Mouse (Mus musculus) bone marrow, adult 2 months (tissue): ENCODE measurements around the gene Sez6l2.

ENCODE experiments used
- CTCF ChIP-seq: fragments of 200-500 bp; IDR thresholded peaks from 2 replicates; pipeline ENCODE4 v1.5.1; 2011; ENCODE audit warnings: low read length, control low read depth; ENCODE audit not compliant: control insufficient read depth, insufficient read depth
- POLR2A ChIP-seq: fragments of 200-500 bp; IDR thresholded peaks from 2 replicates; pipeline ENCODE4 v1.6.1; 2011; ENCODE audit warnings: low read depth, mild to moderate bottlenecking, control low read depth, low read length, borderline replicate concordance; ENCODE audit not compliant: control insufficient read depth

DNA sequence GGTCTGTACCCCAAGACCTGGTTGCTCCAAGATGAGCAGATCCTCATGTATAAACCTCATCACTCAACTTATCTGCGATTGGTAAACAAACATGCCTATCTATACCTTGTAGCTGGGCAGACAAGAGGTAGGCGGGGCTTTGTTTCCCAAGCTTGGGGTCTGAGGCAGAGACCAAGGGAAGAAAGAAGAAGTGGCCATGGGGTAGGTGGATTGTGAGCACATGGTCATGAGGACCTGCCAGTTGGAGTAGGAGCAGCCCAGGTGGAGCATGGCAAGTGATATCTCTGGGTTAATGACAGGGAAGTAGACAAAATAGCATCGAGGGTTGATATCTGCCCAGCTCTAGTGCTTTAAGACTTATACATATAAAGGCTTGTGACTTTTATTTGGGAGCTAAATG lies 35.5 kb upstream of the Sez6l2 start:
- TF ChIP-seq POLR2A (no peak), CTCF (no peak)
